Mouse (Mus musculus) embryonic facial prominence, embryonic 14.5 days (tissue): ENCODE measurements around the gene Hcfc2. TPM values are rescaled to one million over a fixed set of nuclear protein-coding genes. Genes with fewer than 3 reads are reported as not detected.

Experiments
- ATAC-seq: fragments of 200-750 bp; cut with Nextera tagmentation; 2 replicates; pipeline ENCODE4 v1.8.0; 2017; ENCODE audit warnings: low read depth, moderate number of reproducible peaks, moderate TSS enrichment
- DNase-seq: peaks from one replicate; pipeline ENCODE4 v3.0.0-alpha.2; 2015; ENCODE audit warnings: low spot score
- H3K27ac ChIP-seq: fragments of 300-500 bp; sonication (generic); replicated peaks from 2 replicates; pipeline ENCODE4 v1.5.1; 2014; ENCODE audit warnings: low read depth, mild to moderate bottlenecking, low read length, moderate library complexity
- H3K27me3 ChIP-seq: fragments of 300-500 bp; sonication (generic); replicated peaks from 2 replicates; pipeline ENCODE4 v1.6.1; 2014; ENCODE audit warnings: low read length; ENCODE audit not compliant: control insufficient read depth, insufficient read depth
- H3K36me3 ChIP-seq: fragments of 300-500 bp; sonication (generic); 2 replicates; pipeline ENCODE4 v1.6.1; 2014; ENCODE audit warnings: low read length, mixed read lengths; ENCODE audit not compliant: control insufficient read depth, insufficient read depth
- H3K4me1 ChIP-seq: fragments of 300-500 bp; sonication (generic); 2 replicates; pipeline ENCODE4 v1.6.1; 2014; ENCODE audit warnings: antibody characterized with exemption, low read length; ENCODE audit not compliant: control insufficient read depth, insufficient read depth
- H3K4me2 ChIP-seq: fragments of 300-500 bp; sonication (generic); 2 replicates; pipeline ENCODE4 v1.6.1; 2014; ENCODE audit warnings: low read depth, mild to moderate bottlenecking, low read length, moderate library complexity, mixed read lengths
- H3K4me3 ChIP-seq: fragments of 300-500 bp; sonication (generic); 2 replicates; pipeline ENCODE4 v1.5.1; 2014; ENCODE audit warnings: low read depth, mild to moderate bottlenecking, low read length
- H3K9ac ChIP-seq: fragments of 300-500 bp; sonication (generic); 2 replicates; pipeline ENCODE4 v1.6.1; 2014; ENCODE audit warnings: low read depth, mild to moderate bottlenecking, low read length, moderate library complexity, mixed read lengths
- H3K9me3 ChIP-seq: fragments of 300-500 bp; sonication (generic); 2 replicates; pipeline ENCODE4 v1.6.1; 2016; ENCODE audit warnings: low read length; ENCODE audit not compliant: control insufficient read depth
- WGBS: fragments of 180-500 bp; shearing (Covaris S2); extraction: QIAGEN DNeasy Blood & Tissue Kit; methylation state at CpG from one replicate; pipeline ENCODE4 v1.1.7; 2014; 5-methylcytosine and 5-hydroxymethylcytosine counted together
- polyA plus RNA-seq: library from polyadenylated mRNA; unstranded; fragments of >200 nt; fragmentation: Nextera tagmentation; extraction: Ambion mirVana; gene quantifications from 2 replicates; pipeline ENCODE4 v1.2.1, GENCODE M21; 2014

Hcfc2 gene
- 45.0 and 49.4 TPM in 2 replicates for polyA plus RNA-seq

- peaks cover 21% of the 10 kb centered on the region for H3K4me1 ChIP-seq
- no peaks in the 10 kb centered on the region for H3K27me3 ChIP-seq
- DNase-seq (no peak), ATAC-seq (no peak)
- H3K9me3 ChIP-seq: no peaks in the 10 kb centered on the region
- H3K9ac ChIP-seq: no peak within 1 kb of the TSS
- H3K27ac ChIP-seq: no peak within 1 kb of the TSS
- peaks cover under 1% of the 10 kb centered on the region; the same call in 1 of the 2 replicates for H3K36me3 ChIP-seq
- WGBS: 77% methylated on average over 5 of the region's 5 CpGs
- H3K4me2 ChIP-seq: no peak within 1 kb of the TSS
- H3K4me3 ChIP-seq: no peak within 1 kb of the TSS
These were observed at the start of gene Hcfc2 for GRCm38 (mm10) chr10:82695956-82696355. Gene Hcfc2 (plus strand): TSS chr10:82696160.

GRCm38 (mm10) chr10:82647205-82647811, 48.7 kb upstream of the Hcfc2 start:
- Histone ChIP-seq H3K27ac (no peak overlapping the region), H3K4me2 (no peak overlapping the region), H3K36me3 (peaks cover 79% of the 10 kb centered on the region), H3K4me3 (no peak overlapping the region), H3K27me3 (no peaks in the 10 kb centered on the region), H3K4me1 (no peaks in the 10 kb centered on the region), H3K9ac (no peak overlapping the region), H3K9me3 (no peaks in the 10 kb centered on the region)
- 91% methylated on average over 17 of the region's 17 CpGs for WGBS
- DNase-seq: no peak
- no peak for ATAC-seq

DNA sequence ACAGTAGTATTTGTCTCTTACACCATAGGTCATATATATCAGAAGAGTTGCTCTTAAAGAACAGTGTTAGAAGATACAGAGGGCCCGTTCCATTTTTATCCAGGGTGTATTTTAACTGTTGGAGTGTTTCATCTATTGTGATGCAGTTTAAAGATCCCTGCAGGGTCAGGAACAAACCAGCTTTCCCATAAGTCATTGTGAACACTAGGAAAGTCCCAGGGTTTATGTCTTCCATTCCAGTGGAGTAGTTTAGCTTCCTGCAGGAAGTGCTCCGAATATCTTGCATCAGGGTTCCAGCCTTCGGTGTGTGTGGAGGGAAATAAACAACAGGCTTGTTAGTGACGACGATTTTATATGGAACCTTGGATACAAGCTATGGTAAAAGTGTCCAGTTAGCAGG, 44.7 kb upstream of the Hcfc2 start:
- H3K36me3 ChIP-seq: peaks cover 44% of the 10 kb centered on the region
- no peak for ATAC-seq
- H3K4me1 ChIP-seq: no peaks in the 10 kb centered on the region
- H3K27me3 ChIP-seq: no peaks in the 10 kb centered on the region
- H3K9ac ChIP-seq: no peak overlapping the region
- 89% methylated on average over 5 of the region's 5 CpGs for WGBS
- H3K4me2 ChIP-seq: no peak overlapping the region
- no peak overlapping the region for H3K27ac ChIP-seq
- no peak overlapping the region for H3K4me3 ChIP-seq
- H3K9me3 ChIP-seq: no peaks in the 10 kb centered on the region
- DNase-seq: no peak

- Histone ChIP-seq H3K36me3 (peaks cover 31% of the 10 kb centered on the region), H3K4me3 (no peak overlapping the region), H3K9me3 (no peaks in the 10 kb centered on the region), H3K4me1 (no peaks in the 10 kb centered on the region), H3K27ac (no peak overlapping the region), H3K27me3 (no peaks in the 10 kb centered on the region), H3K9ac (no peak overlapping the region), H3K4me2 (no peak overlapping the region)
- no peak for DNase-seq
- WGBS: 73% methylated on average over 5 of the region's 5 CpGs
- no peak for ATAC-seq
These were observed 43.3 kb upstream of the Hcfc2 start for GRCm38 (mm10) chr10:82652625-82653024.

GRCm38 (mm10) chr10:82654581-82654980, 41.4 kb upstream of the Hcfc2 start:
- H3K9ac ChIP-seq: no peak overlapping the region
- H3K36me3 ChIP-seq: peaks cover 25% of the 10 kb centered on the region
- WGBS: 79% methylated on average over 3 of the region's 3 CpGs
- H3K4me3 ChIP-seq: no peak overlapping the region
- H3K4me2 ChIP-seq: no peak overlapping the region
- H3K27me3 ChIP-seq: no peaks in the 10 kb centered on the region
- no peak for ATAC-seq
- H3K9me3 ChIP-seq: no peaks in the 10 kb centered on the region
- no peak overlapping the region for H3K27ac ChIP-seq
- no peaks in the 10 kb centered on the region for H3K4me1 ChIP-seq
- no peak for DNase-seq

- Histone ChIP-seq H3K27me3 (no peaks in the 10 kb centered on the region), H3K4me3 (no peak overlapping the region), H3K9me3 (no peaks in the 10 kb centered on the region), H3K4me2 (no peak overlapping the region), H3K9ac (no peak overlapping the region), H3K4me1 (no peaks in the 10 kb centered on the region), H3K27ac (no peak overlapping the region), H3K36me3 (no peaks in the 10 kb centered on the region)
- ATAC-seq (no peak), DNase-seq (no peak)
- 90% methylated on average over 8 of the region's 8 CpGs for WGBS
These were observed 34.1 kb upstream of the Hcfc2 start for GRCm38 (mm10) chr10:82661820-82662219.

- no peak overlapping the region for H3K9ac ChIP-seq
- H3K9me3 ChIP-seq: no peaks in the 10 kb centered on the region
- no peak overlapping the region for H3K4me3 ChIP-seq
- ATAC-seq: no peak
- no peaks in the 10 kb centered on the region for H3K36me3 ChIP-seq
- H3K4me1 ChIP-seq: no peaks in the 10 kb centered on the region
- H3K4me2 ChIP-seq: no peak overlapping the region
- no peak overlapping the region for H3K27ac ChIP-seq
- no peaks in the 10 kb centered on the region for H3K27me3 ChIP-seq
- WGBS: 79% methylated on average over 14 of the region's 14 CpGs
- DNase-seq: no peak
These were observed 33.5 kb upstream of the Hcfc2 start for GRCm38 (mm10) chr10:82662267-82662990.

- Histone ChIP-seq H3K4me1 (no peaks in the 10 kb centered on the region), H3K9me3 (no peaks in the 10 kb centered on the region), H3K9ac (no peak overlapping the region), H3K27me3 (no peaks in the 10 kb centered on the region), H3K27ac (no peak overlapping the region), H3K36me3 (no peaks in the 10 kb centered on the region), H3K4me3 (no peak overlapping the region), H3K4me2 (no peak overlapping the region)
- ATAC-seq (no peak), DNase-seq (no peak)
- 86% methylated on average over 2 of the region's 2 CpGs for WGBS
These were observed 32.7 kb upstream of the Hcfc2 start for GRCm38 (mm10) chr10:82663289-82663688.

DNA sequence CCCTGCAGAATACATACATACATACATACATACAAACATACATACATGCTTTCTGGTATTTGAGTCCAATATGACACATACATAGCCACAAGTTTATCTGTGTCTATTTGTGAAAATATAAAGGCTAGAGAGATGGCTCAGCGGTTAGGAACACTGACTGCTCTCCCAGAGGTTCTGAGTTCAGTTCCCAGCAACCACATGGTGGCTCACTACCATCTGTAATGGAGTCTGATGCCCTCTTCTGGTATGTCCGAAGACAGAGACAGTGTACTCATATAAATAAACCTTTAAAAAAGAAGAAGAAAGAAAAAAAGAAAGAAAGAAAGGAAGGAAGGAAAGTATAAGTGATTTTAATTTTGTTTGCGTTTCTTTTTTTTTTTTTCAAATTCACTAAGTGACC, 30.0 kb upstream of the Hcfc2 start:
- DNase-seq (no peak), ATAC-seq (no peak)
- Histone ChIP-seq H3K9ac (no peak overlapping the region), H3K4me3 (no peak overlapping the region), H3K4me2 (no peak overlapping the region), H3K27ac (no peak overlapping the region), H3K9me3 (no peaks in the 10 kb centered on the region), H3K36me3 (peaks cover 5% of the 10 kb centered on the region; the same call in 1 of the 2 replicates), H3K4me1 (no peaks in the 10 kb centered on the region), H3K27me3 (no peaks in the 10 kb centered on the region)
- 64% methylated on average over 3 of the region's 3 CpGs for WGBS
